Mouse (Mus musculus) lung, embryonic 15.5 days (tissue): ENCODE data around the gene Dclk1. TPM values are rescaled to one million over a fixed set of nuclear protein-coding genes. Genes with fewer than 3 reads are reported as not detected.

Experiments used
- ATAC-seq: fragments of 200-750 bp; cut with Nextera tagmentation; 2 replicates; pipeline ENCODE4 v1.8.0; 2017; ENCODE audit warnings: moderate number of reproducible peaks, borderline replicate concordance; ENCODE audit not compliant: low FRiP score, low TSS enrichment; ENCODE audit errors: extremely low read depth
- H3K27ac ChIP-seq: fragments of 300-500 bp; sonication (generic); 2 replicates; pipeline ENCODE4 v1.5.1; 2015; ENCODE audit warnings: moderate library complexity, mild to moderate bottlenecking, inconsistent platforms
- H3K27me3 ChIP-seq: fragments of 300-500 bp; sonication (generic); 2 replicates; pipeline ENCODE4 v1.6.1; 2015; ENCODE audit warnings: inconsistent platforms
- H3K36me3 ChIP-seq: fragments of 300-500 bp; sonication (generic); 2 replicates; pipeline ENCODE4 v1.6.1; 2015; ENCODE audit warnings: inconsistent platforms
- H3K4me1 ChIP-seq: fragments of 300-500 bp; sonication (generic); 2 replicates; pipeline ENCODE4 v1.6.1; 2015; ENCODE audit warnings: inconsistent platforms
- H3K4me2 ChIP-seq: fragments of 300-500 bp; sonication (generic); 2 replicates; pipeline ENCODE4 v1.6.1; 2015; ENCODE audit warnings: inconsistent platforms, mild to moderate bottlenecking, moderate library complexity
- H3K4me3 ChIP-seq: fragments of 300-500 bp; sonication (generic); 2 replicates; pipeline ENCODE4 v1.5.1; 2015; ENCODE audit warnings: mild to moderate bottlenecking, inconsistent platforms
- H3K9ac ChIP-seq: fragments of 300-500 bp; sonication (generic); 2 replicates; pipeline ENCODE4 v1.6.1; 2015; ENCODE audit warnings: inconsistent platforms
- H3K9me3 ChIP-seq: fragments of 300-500 bp; sonication (generic); 2 replicates; pipeline ENCODE4 v1.6.1; 2016; ENCODE audit warnings: inconsistent platforms
- WGBS: fragments of 180-500 bp; shearing (Covaris S2); methylation state at CpG from one replicate; pipeline ENCODE4 v1.1.7; 2015; 5-methylcytosine and 5-hydroxymethylcytosine counted together
- polyA plus RNA-seq: library from polyadenylated mRNA; unstranded; fragments of >200 nt; fragmentation: Nextera tagmentation; extraction: Ambion mirVana; gene quantifications from 2 replicates; pipeline ENCODE4 v1.2.1, GENCODE M21; 2015

Gene Dclk1
- polyA plus RNA-seq, 1 experiment from 2014 or later = 10.7 TPM

GRCm38 (mm10) chr3:55305653-55306052 lies 63.5 kb downstream of the Dclk1 start:
- no peaks in the 10 kb centered on the region for H3K9me3 ChIP-seq
- ATAC-seq = no peak
- no peaks in the 10 kb centered on the region for H3K36me3 ChIP-seq

GRCm38 (mm10) chr3:55307553-55308177 lies 65.5 kb downstream of the Dclk1 start:
- ATAC-seq = no peak
- Histone ChIP-seq H3K9ac (no peak overlapping the region), H3K27ac (no peak overlapping the region), H3K36me3 (no peaks in the 10 kb centered on the region), H3K27me3 (no peaks in the 10 kb centered on the region), H3K4me3 (no peak overlapping the region), H3K9me3 (no peaks in the 10 kb centered on the region), H3K4me1 (no peaks in the 10 kb centered on the region), H3K4me2 (no peak overlapping the region)
- whole genome bisulfite sequencing = 56% methylated on average over 7 of the region's 7 CpGs

More at GRCm38 (mm10) chr3:55305653-55306052, 63.5 kb downstream of the Dclk1 start:
- Histone ChIP-seq H3K4me1 (no peaks in the 10 kb centered on the region), H3K9ac (no peak overlapping the region), H3K4me2 (no peak overlapping the region), H3K27ac (no peak overlapping the region), H3K4me3 (no peak overlapping the region), H3K27me3 (no peaks in the 10 kb centered on the region)

- H3K36me3 ChIP-seq = no peaks in the 10 kb centered on the region
- no peak for ATAC-seq
- H3K4me3 ChIP-seq = no peak overlapping the region
- no peak overlapping the region for H3K9ac ChIP-seq
- 61% methylated on average over 8 of the region's 8 CpGs for WGBS
- H3K4me1 ChIP-seq = no peaks in the 10 kb centered on the region
- no peak overlapping the region for H3K4me2 ChIP-seq
- H3K9me3 ChIP-seq = no peaks in the 10 kb centered on the region
- no peaks in the 10 kb centered on the region for H3K27me3 ChIP-seq
- no peak overlapping the region for H3K27ac ChIP-seq
Measured at GRCm38 (mm10) chr3:55309961-55310360, 67.8 kb downstream of the Dclk1 start.

- WGBS = 81% methylated on average over 8 of the region's 8 CpGs
- Histone ChIP-seq H3K36me3 (no peaks in the 10 kb centered on the region), H3K9me3 (no peaks in the 10 kb centered on the region), H3K9ac (no peak overlapping the region), H3K4me2 (no peak overlapping the region), H3K4me3 (no peak overlapping the region), H3K27ac (no peak overlapping the region), H3K4me1 (no peaks in the 10 kb centered on the region), H3K27me3 (no peaks in the 10 kb centered on the region)
- no peak for ATAC-seq
Measured at GRCm38 (mm10) chr3:55315827-55316226, 73.7 kb downstream of the Dclk1 start.

- ATAC-seq = no peak
- Histone ChIP-seq H3K4me1 (no peaks in the 10 kb centered on the region), H3K36me3 (no peaks in the 10 kb centered on the region), H3K4me3 (no peak overlapping the region), H3K27me3 (no peaks in the 10 kb centered on the region), H3K4me2 (no peak overlapping the region), H3K9ac (no peak overlapping the region), H3K27ac (no peak overlapping the region), H3K9me3 (no peaks in the 10 kb centered on the region)
- 70% methylated on average over 1 of the region's 1 CpGs for WGBS
Measured at GRCm38 (mm10) chr3:55318021-55318420, 75.9 kb downstream of the Dclk1 start.

- H3K4me3 ChIP-seq = no peak overlapping the region
- WGBS = 89% methylated on average over 3 of the region's 3 CpGs
- H3K9me3 ChIP-seq = no peaks in the 10 kb centered on the region
- H3K36me3 ChIP-seq = no peaks in the 10 kb centered on the region
- no peaks in the 10 kb centered on the region for H3K4me1 ChIP-seq
- H3K27ac ChIP-seq = no peak overlapping the region
- H3K4me2 ChIP-seq = no peak overlapping the region
- H3K9ac ChIP-seq = no peak overlapping the region
- no peaks in the 10 kb centered on the region for H3K27me3 ChIP-seq
- ATAC-seq = no peak
Measured at GRCm38 (mm10) chr3:55320572-55320971, 78.4 kb downstream of the Dclk1 start.

GRCm38 (mm10) chr3:55324029-55324428 lies 81.9 kb downstream of the Dclk1 start:
- WGBS = 14% methylated on average over 1 of the region's 1 CpGs
- Histone ChIP-seq H3K36me3 (no peaks in the 10 kb centered on the region), H3K4me2 (no peak overlapping the region), H3K27me3 (no peaks in the 10 kb centered on the region), H3K4me3 (no peak overlapping the region), H3K9ac (no peak overlapping the region), H3K4me1 (no peaks in the 10 kb centered on the region), H3K27ac (no peak overlapping the region), H3K9me3 (no peaks in the 10 kb centered on the region)
- ATAC-seq = no peak

- Histone ChIP-seq H3K36me3 (no peaks in the 10 kb centered on the region), H3K4me2 (no peak overlapping the region), H3K9me3 (no peaks in the 10 kb centered on the region), H3K9ac (no peak overlapping the region), H3K4me3 (no peak overlapping the region), H3K27ac (no peak overlapping the region), H3K4me1 (no peaks in the 10 kb centered on the region), H3K27me3 (no peaks in the 10 kb centered on the region)
- no peak for ATAC-seq
- WGBS = 85% methylated on average over 4 of the region's 4 CpGs
Measured at GRCm38 (mm10) chr3:55330496-55330895, 88.3 kb downstream of the Dclk1 start.

- Histone ChIP-seq H3K27ac (no peak overlapping the region), H3K4me1 (no peaks in the 10 kb centered on the region), H3K27me3 (no peaks in the 10 kb centered on the region), H3K4me2 (no peak overlapping the region), H3K9ac (no peak overlapping the region), H3K9me3 (no peaks in the 10 kb centered on the region), H3K4me3 (no peak overlapping the region), H3K36me3 (no peaks in the 10 kb centered on the region)
- ATAC-seq = no peak
Measured at GRCm38 (mm10) chr3:55331694-55332093, 89.5 kb downstream of the Dclk1 start.

GRCm38 (mm10) chr3:55333511-55333910 lies 91.3 kb downstream of the Dclk1 start:
- no peak for ATAC-seq
- no peak overlapping the region for H3K9ac ChIP-seq
- no peaks in the 10 kb centered on the region for H3K4me1 ChIP-seq
- no peak overlapping the region for H3K27ac ChIP-seq
- H3K9me3 ChIP-seq = no peaks in the 10 kb centered on the region
- 70% methylated on average over 3 of the region's 3 CpGs for WGBS
- no peak overlapping the region for H3K4me2 ChIP-seq
- no peaks in the 10 kb centered on the region for H3K36me3 ChIP-seq
- H3K27me3 ChIP-seq = no peaks in the 10 kb centered on the region
- H3K4me3 ChIP-seq = no peak overlapping the region

- peak; percentile 76; the same call in 1 of the 2 replicates for ATAC-seq
- Histone ChIP-seq H3K9me3 (no peaks in the 10 kb centered on the region), H3K4me2 (no peak overlapping the region), H3K4me1 (no peaks in the 10 kb centered on the region), H3K27ac (0 out of 2 replicates have a peak overlapping the region, but pooled peaks have one; percentile 6), H3K4me3 (no peak overlapping the region), H3K36me3 (no peaks in the 10 kb centered on the region), H3K9ac (no peak overlapping the region), H3K27me3 (no peaks in the 10 kb centered on the region)
- WGBS = 64% methylated on average over 11 of the region's 11 CpGs
Measured at GRCm38 (mm10) chr3:55336895-55337294, 94.7 kb downstream of the Dclk1 start.

GRCm38 (mm10) chr3:55337671-55338070 lies 95.5 kb downstream of the Dclk1 start:
- H3K9ac ChIP-seq = no peak overlapping the region
- no peak overlapping the region for H3K4me3 ChIP-seq
- H3K36me3 ChIP-seq = no peaks in the 10 kb centered on the region
- ATAC-seq = no peak
- 70% methylated on average over 7 of the region's 7 CpGs for WGBS
- no peaks in the 10 kb centered on the region for H3K9me3 ChIP-seq
- 0 out of 2 replicates have a peak overlapping the region, but pooled peaks have one; percentile 5 for H3K27ac ChIP-seq
- H3K4me2 ChIP-seq = no peak overlapping the region
- H3K4me1 ChIP-seq = no peaks in the 10 kb centered on the region
- H3K27me3 ChIP-seq = no peaks in the 10 kb centered on the region

GRCm38 (mm10) chr3:55342445-55342844 lies 100.3 kb downstream of the Dclk1 start:
- Histone ChIP-seq H3K27me3 (no peaks in the 10 kb centered on the region), H3K9me3 (no peaks in the 10 kb centered on the region), H3K4me2 (no peak overlapping the region), H3K36me3 (no peaks in the 10 kb centered on the region), H3K4me1 (no peaks in the 10 kb centered on the region), H3K9ac (no peak overlapping the region), H3K27ac (no peak overlapping the region), H3K4me3 (no peak overlapping the region)
- 80% methylated on average over 4 of the region's 4 CpGs for WGBS
- ATAC-seq = no peak
